Mouse (Mus musculus): ENCODE measurements around the gene Wfdc17. TPM values are rescaled to one million over a fixed set of nuclear protein-coding genes. Genes with fewer than 3 reads are reported as not detected.

Gene Wfdc17
- polyA plus RNA-seq, 1 experiment from 2014 or later = 0.59 TPM

DNA sequence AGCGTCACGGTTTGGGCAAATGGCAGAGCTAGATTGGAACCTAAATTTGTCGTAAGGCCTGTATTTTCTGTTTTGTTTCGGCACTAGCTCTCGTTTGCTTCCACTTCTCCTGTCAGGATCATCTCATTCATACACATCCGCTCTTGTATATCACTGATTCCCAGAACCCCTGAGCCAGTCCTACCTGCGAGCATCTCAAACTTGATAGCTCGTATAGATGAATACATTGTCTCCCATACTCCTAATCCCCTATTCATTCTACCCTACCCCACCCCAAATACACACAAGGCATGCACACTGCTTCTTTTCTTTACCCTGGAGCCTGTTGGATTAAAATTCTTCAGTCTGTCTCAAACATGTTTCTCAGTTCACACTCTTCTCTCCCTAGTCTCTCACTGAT lies 50.4 kb downstream of the Wfdc17 start:
- ATAC-seq (replicated peaks; ENCODE audit: insufficient number of reproducible peaks, low FRiP score, low TSS enrichment, low read depth) = no peak
- H3K4me3 ChIP-seq (ENCODE audit: low read depth, low read length) = peak overlapping the region; percentile 88
- WGBS = 5% methylated on average over 8 of the region's 8 CpGs

More for the DNA sequence above, 50.4 kb downstream of the Wfdc17 start:
- H3K27me3 ChIP-seq (ENCODE audit: control insufficient read depth, insufficient read depth, low read length) = no peaks in the 10 kb centered on the region
- H3K27ac ChIP-seq (replicated peaks; ENCODE audit: low read depth, low read length) = peak overlapping the region; percentile 61; the same call in 1 of the 2 replicates
- no peaks in the 10 kb centered on the region for H3K9me3 ChIP-seq (replicated peaks; ENCODE audit: control insufficient read depth, low read length)
- no peaks in the 10 kb centered on the region for H3K4me1 ChIP-seq (ENCODE audit: control insufficient read depth, insufficient read depth, low read length)
- DNase-seq (ENCODE audit: low spot score) = no peak
- peak overlapping the region; percentile 91 for H3K9ac ChIP-seq (replicated peaks; ENCODE audit: low read length)
- H3K36me3 ChIP-seq (replicated peaks; ENCODE audit: control insufficient read depth, insufficient read depth, low read depth, low read length) = no peaks in the 10 kb centered on the region; the same call in none of the 2 replicates
- peak overlapping the region; percentile 71 for H3K4me2 ChIP-seq (ENCODE audit: low read depth, low read length)

Other genes with a start within 250 kb of the Wfdc17 start
- 3.2 and 3.8 TPM in 2 replicates for gene Mmp28, start 240.9 kb upstream of the Wfdc17 start, polyA plus RNA-seq (2014; fragmentation: Nextera tagmentation; extraction: Ambion mirVana)
- gene Taf15, start 230.9 kb upstream of the Wfdc17 start, polyA plus RNA-seq (2014; fragmentation: Nextera tagmentation; extraction: Ambion mirVana) = 7.5 and 8.9 TPM in 2 replicates
- gene Heatr9, start 181.8 kb upstream of the Wfdc17 start, polyA plus RNA-seq (2014; fragmentation: Nextera tagmentation; extraction: Ambion mirVana) = not detected in 2 replicates
- gene Ccl5, start 173.5 kb upstream of the Wfdc17 start, polyA plus RNA-seq (2014; fragmentation: Nextera tagmentation; extraction: Ambion mirVana) = not detected in 2 replicates
- gene Ccl9, start 125.4 kb upstream of the Wfdc17 start, polyA plus RNA-seq (2014; fragmentation: Nextera tagmentation; extraction: Ambion mirVana) = 1.2 and 3.1 TPM in 2 replicates
- 1.2 and 3.1 TPM in 2 replicates for gene Ccl6, start 110.9 kb upstream of the Wfdc17 start, polyA plus RNA-seq (2014; fragmentation: Nextera tagmentation; extraction: Ambion mirVana)
- gene Rpl9-ps1, start 58.4 kb upstream of the Wfdc17 start, polyA plus RNA-seq (2014; fragmentation: Nextera tagmentation; extraction: Ambion mirVana) = not detected in 2 replicates
- gene Ccl3, start 54.6 kb upstream of the Wfdc17 start, polyA plus RNA-seq (2014; fragmentation: Nextera tagmentation; extraction: Ambion mirVana) = 0.68 and 1.6 TPM in 2 replicates
- 0.92 TPM in 1 of 2 replicates, not detected in the other for gene Ccl4, start 41.4 kb upstream of the Wfdc17 start, polyA plus RNA-seq (2014; fragmentation: Nextera tagmentation; extraction: Ambion mirVana)
- gene Wfdc18, start 5.0 kb downstream of the Wfdc17 start, polyA plus RNA-seq (2014; fragmentation: Nextera tagmentation; extraction: Ambion mirVana) = not detected in 2 replicates
- gene Wfdc21, start 42.9 kb downstream of the Wfdc17 start, polyA plus RNA-seq (2014; fragmentation: Nextera tagmentation; extraction: Ambion mirVana) = 0.57 TPM in 1 of 2 replicates, not detected in the other
- 21.6 and 22.3 TPM in 2 replicates for gene Heatr6, start 49.7 kb downstream of the Wfdc17 start, polyA plus RNA-seq (2014; fragmentation: Nextera tagmentation; extraction: Ambion mirVana)
- not detected in 2 replicates for gene Hnf1b, start 146.1 kb downstream of the Wfdc17 start, polyA plus RNA-seq (2014; fragmentation: Nextera tagmentation; extraction: Ambion mirVana)
- 57.5 and 60.5 TPM in 2 replicates for gene Ddx52, start 238.1 kb downstream of the Wfdc17 start, polyA plus RNA-seq (2014; fragmentation: Nextera tagmentation; extraction: Ambion mirVana)